Mouse (Mus musculus): ENCODE data around the gene Scg5. TPM values are rescaled to one million over a fixed set of nuclear protein-coding genes. Genes with fewer than 3 reads are reported as not detected.

Scg5 gene
- polyA plus RNA-seq, 1 experiment from 2014 or later = 21.5 TPM

DNA sequence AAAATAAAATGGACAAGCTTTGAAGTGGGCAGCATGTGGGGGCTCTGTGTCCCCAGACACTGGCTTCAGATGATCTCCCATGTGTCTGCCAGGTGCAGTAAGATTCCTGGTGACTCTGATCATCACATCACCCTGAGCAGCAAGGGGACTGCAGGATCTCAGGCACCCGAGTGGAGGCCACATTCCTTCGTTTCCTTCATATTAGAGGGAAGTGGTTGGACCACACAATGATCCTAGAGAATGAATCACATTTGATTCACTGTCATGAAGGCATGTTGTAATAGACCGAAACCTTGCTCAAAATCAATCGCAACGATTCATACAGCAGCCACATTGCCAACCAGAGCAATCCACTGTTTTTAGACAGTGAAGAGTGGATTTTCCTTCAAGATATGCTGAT, 64.0 kb downstream of the Scg5 start:
- no peak for DNase-seq (ENCODE audit: low spot score)
- 86% methylated on average over 5 of the region's 5 CpGs for WGBS
- H3K36me3 ChIP-seq = no peaks in the 10 kb centered on the region

GRCm38 (mm10) chr2:113758311-113759161, 70.4 kb downstream of the Scg5 start, which contains the start of gene Grem1:
Grem1 (minus strand) TSS chr2:113758646.
- Histone ChIP-seq H3K36me3 (no peaks in the 10 kb centered on the region), H3K27me3 (ENCODE audit: low read depth, poor library complexity, severe bottlenecking) (peaks cover 78% of the 10 kb centered on the region), H3K9me3 (replicated peaks) (no peaks in the 10 kb centered on the region), H3K27ac (replicated peaks) (0 out of 2 replicates have a peak within 1 kb of the TSS, but pooled peaks have one; percentile 59), H3K4me1 (peaks cover 31% of the 10 kb centered on the region), H3K4me3 (peak within 1 kb of the TSS; percentile 70)
- peak; percentile 58 for DNase-seq (ENCODE audit: low spot score)
- WGBS = under 1% methylated on average over 64 of the region's 64 CpGs

More for the DNA sequence above, 64.0 kb downstream of the Scg5 start:
- Histone ChIP-seq H3K4me1 (no peaks in the 10 kb centered on the region), H3K27ac (replicated peaks) (no peak overlapping the region), H3K27me3 (ENCODE audit: low read depth, poor library complexity, severe bottlenecking) (peaks cover 14% of the 10 kb centered on the region), H3K9me3 (replicated peaks) (no peaks in the 10 kb centered on the region), H3K4me3 (no peak overlapping the region)

GRCm38 (mm10) chr2:113757525-113758310, 71.2 kb downstream of the Scg5 start:
- DNase-seq (ENCODE audit: low spot score) = peak; percentile 67
- Histone ChIP-seq H3K27ac (replicated peaks) (0 out of 2 replicates have a peak overlapping the region, but pooled peaks have one; percentile 28), H3K9me3 (replicated peaks) (no peaks in the 10 kb centered on the region), H3K27me3 (ENCODE audit: low read depth, poor library complexity, severe bottlenecking) (peaks cover 80% of the 10 kb centered on the region), H3K4me3 (peak overlapping the region; percentile 70), H3K36me3 (no peaks in the 10 kb centered on the region), H3K4me1 (peaks cover 31% of the 10 kb centered on the region)
- WGBS = under 1% methylated on average over 47 of the region's 47 CpGs

DNA sequence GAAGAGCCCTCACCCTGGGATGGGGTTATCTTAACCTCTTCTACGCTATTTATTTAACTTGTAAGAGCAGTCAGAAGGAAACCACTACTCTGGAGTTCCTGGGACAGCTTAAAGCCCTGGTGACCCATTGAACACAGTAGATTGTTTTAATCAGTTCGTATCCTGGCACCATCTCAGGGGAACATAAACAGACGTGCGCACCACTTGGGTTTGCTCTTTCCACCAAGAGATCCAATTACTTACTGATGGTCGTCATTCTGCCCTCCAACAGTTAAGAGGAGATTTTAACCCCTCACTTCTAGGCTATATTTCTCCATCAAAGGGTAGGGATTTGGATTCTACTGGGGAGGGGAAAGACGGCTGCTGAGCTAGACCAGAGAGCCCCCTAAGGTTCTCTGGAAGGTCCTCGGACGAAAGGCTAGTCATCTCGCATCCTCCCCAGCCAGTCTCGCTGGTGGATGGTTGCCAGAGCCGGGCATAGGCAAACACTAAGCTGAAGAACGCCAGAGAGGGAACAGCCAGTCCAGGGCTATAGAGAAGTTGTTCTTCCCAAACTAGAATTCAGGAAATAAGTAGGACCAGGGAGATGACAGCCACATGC, 71.9 kb downstream of the Scg5 start:
- H3K9me3 ChIP-seq (replicated peaks) = no peaks in the 10 kb centered on the region
- peak overlapping the region; percentile 70 for H3K4me3 ChIP-seq
- WGBS = 5% methylated on average over 12 of the region's 12 CpGs
- H3K36me3 ChIP-seq = no peaks in the 10 kb centered on the region
- DNase-seq (ENCODE audit: low spot score) = peak; percentile 28
- H3K27ac ChIP-seq (replicated peaks) = no peak overlapping the region
- peaks cover 80% of the 10 kb centered on the region for H3K27me3 ChIP-seq (ENCODE audit: low read depth, poor library complexity, severe bottlenecking)
- peaks cover 31% of the 10 kb centered on the region for H3K4me1 ChIP-seq

GRCm38 (mm10) chr2:113749721-113750120, 79.2 kb downstream of the Scg5 start:
- H3K4me1 ChIP-seq = no peaks in the 10 kb centered on the region
- no peaks in the 10 kb centered on the region for H3K9me3 ChIP-seq (replicated peaks)
- no peak overlapping the region for H3K4me3 ChIP-seq
- no peaks in the 10 kb centered on the region for H3K36me3 ChIP-seq
- WGBS = 81% methylated on average over 12 of the region's 12 CpGs
- DNase-seq (ENCODE audit: low spot score) = no peak
- peaks cover 13% of the 10 kb centered on the region for H3K27me3 ChIP-seq (ENCODE audit: low read depth, poor library complexity, severe bottlenecking)
- H3K27ac ChIP-seq (replicated peaks) = no peak overlapping the region

- peaks cover 9% of the 10 kb centered on the region for H3K27me3 ChIP-seq (ENCODE audit: low read depth, poor library complexity, severe bottlenecking)
- H3K4me3 ChIP-seq = no peak overlapping the region
- 95% methylated on average over 9 of the region's 9 CpGs for WGBS
- no peaks in the 10 kb centered on the region for H3K36me3 ChIP-seq
- DNase-seq (ENCODE audit: low spot score) = no peak
- H3K4me1 ChIP-seq = no peaks in the 10 kb centered on the region
- no peak overlapping the region for H3K27ac ChIP-seq (replicated peaks)
- no peaks in the 10 kb centered on the region for H3K9me3 ChIP-seq (replicated peaks)
Measured at GRCm38 (mm10) chr2:113749309-113749708, 79.6 kb downstream of the Scg5 start.

DNA sequence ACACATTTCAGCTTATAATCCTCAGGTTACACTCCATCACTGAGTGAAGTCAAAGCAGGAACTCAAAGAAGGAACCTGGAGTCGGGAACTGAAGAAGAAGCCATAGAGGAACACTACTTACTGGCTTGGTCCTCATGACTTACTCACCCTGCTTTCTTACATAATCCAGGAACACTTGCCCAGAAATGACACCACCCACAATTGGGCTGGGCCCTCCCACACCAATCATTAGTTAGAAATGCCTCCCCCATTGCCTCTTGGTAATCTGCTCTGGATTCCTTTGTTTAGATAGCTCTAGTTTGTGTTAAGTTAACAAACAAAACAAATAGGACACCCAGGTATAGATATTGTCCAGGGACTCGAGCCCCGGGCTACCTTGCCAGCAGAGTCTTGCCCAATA, 100.3 kb downstream of the Scg5 start:
- H3K4me3 ChIP-seq = no peak overlapping the region
- WGBS = 94% methylated on average over 3 of the region's 3 CpGs
- no peaks in the 10 kb centered on the region for H3K27me3 ChIP-seq (ENCODE audit: low read depth, poor library complexity, severe bottlenecking)
- H3K27ac ChIP-seq (replicated peaks) = no peak overlapping the region
- no peaks in the 10 kb centered on the region for H3K36me3 ChIP-seq
- H3K9me3 ChIP-seq (replicated peaks) = no peaks in the 10 kb centered on the region
- 0 out of 2 replicates have a peak, but pooled peaks cover 6% of the 10 kb centered on the region for H3K4me1 ChIP-seq
- no peak for DNase-seq (ENCODE audit: low spot score)

Other genes starting within 250 kb of the Scg5 start
- 0.30 TPM in 2 replicates for gene Grem1, start 70.5 kb downstream of the Scg5 start, polyA plus RNA-seq (2016; fragmentation: Nextera tagmentation; extraction: Ambion mirVana)
- gene Arhgap11a, start 19.5 kb upstream of the Scg5 start, polyA plus RNA-seq (2016; fragmentation: Nextera tagmentation; extraction: Ambion mirVana) = 31.3 and 38.6 TPM in 2 replicates
- gene Gjd2, start 184.5 kb upstream of the Scg5 start, polyA plus RNA-seq (2016; fragmentation: Nextera tagmentation; extraction: Ambion mirVana) = 0.44 and 1.1 TPM in 2 replicates
- gene Actc1, start 224.4 kb upstream of the Scg5 start, polyA plus RNA-seq (2016; fragmentation: Nextera tagmentation; extraction: Ambion mirVana) = 3.1 and 3.6 TPM in 2 replicates